Mouse (Mus musculus): ENCODE data around the gene Pabpc4. TPM values are rescaled to one million over a fixed set of nuclear protein-coding genes. Genes with fewer than 3 reads are reported as not detected.
"Not testable (repeated sequence)": the region's sequence is repeated elsewhere in the genome, so short reads cannot be mapped to it uniquely, and the experiment has no call there.

Gene Pabpc4
- total and polyA plus RNA-seq, 3 experiments, result 206 to 444 (median 318) TPM

GRCm38 (mm10) chr4:123334177-123334576 is 72.0 kb downstream of the Pabpc4 start:
- no peak overlapping the region for H3K9ac ChIP-seq (ENCODE audit: insufficient read depth, low read depth)
- no peak overlapping the region for H3K4me3 ChIP-seq (replicated peaks in 1 of 3; ENCODE audit: low read depth in 2 of 3, low read length in 2 of 3, poor library complexity in 1 of 3)
- peaks cover 8% of the 10 kb centered on the region for H3K9me3 ChIP-seq (replicated peaks; ENCODE audit: low read length)
- no peaks in the 10 kb centered on the region for H3K79me2 ChIP-seq (replicated peaks; ENCODE audit: control insufficient read depth, extremely low read depth, insufficient read depth, poor library complexity, severe bottlenecking)
- peaks cover 0 to 2% of the 10 kb centered on the region in 2 experiments for H3K36me3 ChIP-seq (replicated peaks in 1 of 2; ENCODE audit: control insufficient read depth in 1 of 2, insufficient read depth in 1 of 2, low read length in 1 of 2)
- no peak overlapping the region for H3K27ac ChIP-seq (ENCODE audit: insufficient read depth, low read depth)
- peaks cover 3 to 15% of the 10 kb centered on the region in 2 experiments; a peak in 2 of 4 replicates for H3K4me1 ChIP-seq (ENCODE audit: control insufficient read depth in 1 of 2, insufficient read depth in 2 of 2)
- dilution Hi-C loops (cut with MboI; ENCODE audit: extremely low pct_ligation_motif_present, extremely low pct_unique_long_range_greater_than_20kb, low sequenced_read_pairs) (no loop called here), in situ Hi-C loops (cut with MboI; ENCODE audit: low pct_ligation_motif_present, low pct_unique_long_range_greater_than_20kb, low sequenced_read_pairs) (no loop called here)
- H3K27me3 ChIP-seq (replicated peaks), result no peaks in the 10 kb centered on the region
- no peak overlapping the region for H3K4me2 ChIP-seq (ENCODE audit: insufficient read depth, low read depth, poor library complexity, severe bottlenecking)
- TF ChIP-seq ZC3H11A (IDR thresholded peaks at IDR 0.05; ENCODE audit: low read depth, low read length), result no peak
- TF ChIP-seq ZMIZ1 (IDR thresholded peaks at IDR 0.05; ENCODE audit: low read depth, low read length), result no peak
- no peak for TF ChIP-seq ZNF384 (IDR thresholded peaks at IDR 0.05; ENCODE audit: low read depth, low read length)
- TF ChIP-seq JUN (IDR thresholded peaks at IDR 0.05; ENCODE audit: insufficient read depth, low read depth, low read length), result no peak
- no peak for TF ChIP-seq MAFK (IDR thresholded peaks at IDR 0.05; ENCODE audit: insufficient replicate concordance, low read length)
- TF ChIP-seq HCFC1 (IDR thresholded peaks at IDR 0.05; ENCODE audit: low read depth, low read length), result no peak
- no peak for TF ChIP-seq GABPA (IDR thresholded peaks at IDR 0.05; ENCODE audit: insufficient replicate concordance, low read depth, low read length)
- no peak for TF ChIP-seq SIN3A (IDR thresholded peaks at IDR 0.05; ENCODE audit: low read length)
- no peak for TF ChIP-seq MYC (IDR thresholded peaks at IDR 0.05; ENCODE audit: low read depth, low read length)
- no peak for TF ChIP-seq ZKSCAN1 (IDR thresholded peaks at IDR 0.05; ENCODE audit: borderline replicate concordance, low read depth, low read length)
- no peak for TF ChIP-seq MXI1 (IDR thresholded peaks at IDR 0.05; ENCODE audit: low read depth, low read length)
- no peak for DNase-seq (ENCODE audit: extremely low read depth)

GRCm38 (mm10) chr4:123335244-123335643 is 73.1 kb downstream of the Pabpc4 start:
- DNase-seq (ENCODE audit: extremely low read depth); H3K4me2 ChIP-seq (ENCODE audit: insufficient read depth, low read depth, poor library complexity, severe bottlenecking); H3K9ac ChIP-seq (ENCODE audit: insufficient read depth, low read depth); H3K9me3 ChIP-seq (replicated peaks; ENCODE audit: low read length); H3K4me3 ChIP-seq (replicated peaks in 1 of 3; ENCODE audit: low read depth in 2 of 3, low read length in 2 of 3, poor library complexity in 1 of 3); H3K27ac ChIP-seq (ENCODE audit: insufficient read depth, low read depth); in situ Hi-C loops (cut with MboI; ENCODE audit: low pct_ligation_motif_present, low pct_unique_long_range_greater_than_20kb, low sequenced_read_pairs); H3K79me2 ChIP-seq (replicated peaks; ENCODE audit: control insufficient read depth, extremely low read depth, insufficient read depth, poor library complexity, severe bottlenecking); dilution Hi-C loops (cut with MboI; ENCODE audit: extremely low pct_ligation_motif_present, extremely low pct_unique_long_range_greater_than_20kb, low sequenced_read_pairs); H3K36me3 ChIP-seq (replicated peaks in 1 of 2; ENCODE audit: control insufficient read depth in 1 of 2, insufficient read depth in 1 of 2, low read length in 1 of 2); H3K27me3 ChIP-seq (replicated peaks): not testable (repeated sequence)
- H3K4me1 ChIP-seq (ENCODE audit: control insufficient read depth in 1 of 2, insufficient read depth in 2 of 2), result peaks cover 3 to 19% of the 10 kb centered on the region in 2 experiments; a peak in 2 of 4 replicates

DNA sequence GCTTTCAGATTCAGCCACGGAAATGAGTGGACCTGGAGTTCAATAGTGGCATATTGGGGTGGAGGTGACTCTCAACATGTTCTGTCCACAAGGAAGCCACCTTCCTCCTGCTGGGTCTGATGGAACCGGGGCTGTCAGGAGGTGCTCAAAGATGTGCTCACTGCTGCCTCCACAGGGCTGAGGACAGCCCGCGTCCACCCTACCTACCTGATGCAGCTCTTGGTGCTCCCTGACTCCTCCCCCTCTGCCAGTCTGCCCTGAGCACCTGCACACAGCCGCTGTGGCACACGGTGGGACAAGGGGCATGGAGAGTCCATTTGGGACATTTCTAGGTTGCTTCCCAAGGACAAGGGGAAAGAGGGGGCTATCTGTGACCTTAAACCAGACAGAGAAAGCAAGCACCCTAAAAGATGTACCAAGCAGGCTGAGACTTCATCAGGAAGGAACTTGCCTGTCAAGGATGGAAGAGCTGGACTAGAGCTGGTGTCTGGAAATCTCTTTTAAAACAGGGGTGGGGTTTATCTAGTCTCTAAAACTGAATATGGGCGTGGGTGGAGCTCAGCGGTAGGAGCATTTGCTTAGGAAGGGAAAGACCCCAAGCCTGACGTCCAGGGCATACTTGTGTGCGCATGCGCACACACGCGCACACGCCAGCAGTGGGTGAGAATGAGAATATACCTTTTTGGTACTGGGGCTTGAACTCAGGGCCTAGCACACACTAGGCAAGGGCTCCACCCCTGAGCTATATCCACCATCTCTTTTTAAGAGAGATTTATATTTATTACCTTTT is 73.8 kb downstream of the Pabpc4 start:
- H3K4me3 ChIP-seq (replicated peaks in 1 of 3; ENCODE audit: low read depth in 2 of 3, low read length in 2 of 3, poor library complexity in 1 of 3), result no peak overlapping the region
- no peak for DNase-seq (ENCODE audit: extremely low read depth)
- in situ Hi-C loops (cut with MboI; ENCODE audit: low pct_ligation_motif_present, low pct_unique_long_range_greater_than_20kb, low sequenced_read_pairs) (no loop called here), dilution Hi-C loops (cut with MboI; ENCODE audit: extremely low pct_ligation_motif_present, extremely low pct_unique_long_range_greater_than_20kb, low sequenced_read_pairs) (no loop called here)
- TF ChIP-seq CHD1 (IDR thresholded peaks at IDR 0.05; ENCODE audit: low read depth, low read length), result no peak
- TF ChIP-seq ZC3H11A (IDR thresholded peaks at IDR 0.05; ENCODE audit: low read depth, low read length), result no peak
- no peak for TF ChIP-seq EP300 (IDR thresholded peaks at IDR 0.05; ENCODE audit: low read length)
- TF ChIP-seq JUND (conservative IDR thresholded peaks at IDR 0.05; ENCODE audit: low read depth, low read length), result no peak
- TF ChIP-seq HCFC1 (IDR thresholded peaks at IDR 0.05; ENCODE audit: low read depth, low read length), result no peak
- TF ChIP-seq UBTF (IDR thresholded peaks at IDR 0.05; ENCODE audit: low read depth, low read length), result no peak
- TF ChIP-seq TBP (conservative IDR thresholded peaks at IDR 0.05; ENCODE audit: low read depth, low read length), result no peak
- TF ChIP-seq TCF12 (IDR thresholded peaks at IDR 0.05; ENCODE audit: low read depth, low read length), result no peak
- no peak for TF ChIP-seq MAZ (IDR thresholded peaks at IDR 0.05; ENCODE audit: low read depth, low read length)
- TF ChIP-seq SIN3A (IDR thresholded peaks at IDR 0.05; ENCODE audit: low read length), result no peak
- peaks cover 8 to 26% of the 10 kb centered on the region in 2 experiments for H3K4me1 ChIP-seq (ENCODE audit: control insufficient read depth in 1 of 2, insufficient read depth in 2 of 2)
- H3K9ac ChIP-seq (ENCODE audit: insufficient read depth, low read depth), result no peak overlapping the region
- no peaks in the 10 kb centered on the region for H3K27me3 ChIP-seq (replicated peaks)
- H3K9me3 ChIP-seq (replicated peaks; ENCODE audit: low read length), result peaks cover 8% of the 10 kb centered on the region
- H3K4me2 ChIP-seq (ENCODE audit: insufficient read depth, low read depth, poor library complexity, severe bottlenecking), result no peak overlapping the region
- H3K27ac ChIP-seq (ENCODE audit: insufficient read depth, low read depth), result no peak overlapping the region
- no peaks in the 10 kb centered on the region for H3K79me2 ChIP-seq (replicated peaks; ENCODE audit: control insufficient read depth, extremely low read depth, insufficient read depth, poor library complexity, severe bottlenecking)
- peaks cover 0 to 2% of the 10 kb centered on the region in 2 experiments for H3K36me3 ChIP-seq (replicated peaks in 1 of 2; ENCODE audit: control insufficient read depth in 1 of 2, insufficient read depth in 1 of 2, low read length in 1 of 2)
